Mouse (Mus musculus) liver, embryonic 14.5 days (tissue): Measurements from ENCODE around the gene Nabp2.

ENCODE experiments used
- CTCF ChIP-seq: IDR thresholded peaks from 2 replicates; pipeline ENCODE4 v1.5.1; 2016; ENCODE audit warnings: antibody characterized with exemption, low read depth, control low read depth
- EP300 ChIP-seq: IDR thresholded peaks from 2 replicates; pipeline ENCODE4 v1.6.1; 2016; ENCODE audit warnings: antibody characterized with exemption, low read depth

GRCm38 (mm10) chr10:128441324-128442119 lies 30.2 kb upstream of the Nabp2 start:
- TF ChIP-seq EP300, result no peak
- TF ChIP-seq CTCF, result no peak
